Mouse (Mus musculus): ENCODE measurements at regions not wholly inside any gene's neighbourhood (a gene's known extent, or its start where the extent isn't known, plus 50 kb on each side); places are given as distances from the start of the nearest gene placed in this dataset.

GRCm38 (mm10) chr8:126833471-126834453 lies 111.9 kb downstream of the Tomm20 start:
- DNase-seq (ENCODE audit: low spot score in 2 of 2): peak in 1 of 2 experiments; percentile 64

GRCm38 (mm10) chr8:126833006-126833405 lies 112.6 kb downstream of the Tomm20 start:
- no peak for DNase-seq (ENCODE audit: low spot score in 2 of 2)

- no peak for DNase-seq (ENCODE audit: low spot score in 2 of 2)
Observed at GRCm38 (mm10) chr8:126832163-126832978, 113.3 kb downstream of the Tomm20 start.

GRCm38 (mm10) chr8:126831312-126832162 lies 114.1 kb downstream of the Tomm20 start:
- no peak for DNase-seq (ENCODE audit: low spot score in 2 of 2)

DNA sequence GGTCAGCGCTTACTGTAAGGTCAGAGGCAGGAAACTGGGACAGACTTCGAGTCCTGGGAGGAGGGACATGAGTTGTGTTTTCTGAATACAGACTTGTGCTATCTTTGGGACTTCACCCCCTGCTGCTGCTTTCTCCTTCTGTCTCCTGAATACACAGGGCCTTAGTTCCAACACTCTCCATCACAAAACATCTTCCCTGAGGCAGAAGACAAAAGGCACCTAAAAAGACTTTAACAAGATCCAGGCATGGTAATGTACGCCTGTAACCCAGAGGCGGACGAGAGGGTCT lies 115.5 kb downstream of the Tomm20 start:
- DNase-seq (ENCODE audit: low spot score in 2 of 2): no peak

- DNase-seq (ENCODE audit: low spot score in 2 of 2): no peak
Observed at GRCm38 (mm10) chr8:126829376-126830241, 116.0 kb downstream of the Tomm20 start.

DNA sequence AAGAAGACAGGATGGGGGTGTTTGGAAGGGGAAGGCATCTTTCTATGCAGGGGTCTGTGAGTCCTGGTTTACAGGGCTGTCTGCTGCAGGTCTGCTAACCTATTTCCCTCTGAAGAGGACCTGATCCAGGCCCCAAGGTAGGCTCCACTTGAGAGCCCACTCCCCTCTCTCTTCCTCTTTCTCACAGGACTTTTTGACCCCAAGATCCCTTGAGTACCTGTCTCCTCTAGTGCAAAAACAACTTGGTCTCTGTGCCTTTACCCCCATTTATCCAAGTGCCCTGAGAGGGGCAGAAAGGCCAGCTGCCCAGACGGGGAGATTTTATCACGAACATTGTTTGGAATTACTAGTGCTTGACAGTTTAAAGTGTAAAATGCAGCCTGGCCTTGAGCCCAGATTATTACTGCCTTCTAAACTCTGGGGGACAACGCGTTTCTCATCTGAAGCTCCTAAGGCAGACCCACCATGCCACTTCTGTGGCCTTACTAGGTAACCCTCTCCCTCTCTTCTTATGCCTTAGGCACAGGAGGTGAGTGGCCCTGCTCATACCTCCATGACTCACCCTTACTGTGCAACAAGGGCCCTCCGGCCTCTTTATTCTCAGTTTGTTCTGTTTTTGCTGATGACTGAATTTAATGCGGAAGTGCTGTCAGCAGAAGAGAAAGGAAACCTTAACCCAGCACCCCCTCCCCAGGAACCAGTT lies 117.8 kb downstream of the Tomm20 start:
- no peak for DNase-seq (ENCODE audit: low spot score in 2 of 2)

- peak in 1 of 2 experiments; percentile 74 for DNase-seq (ENCODE audit: low spot score in 2 of 2)
Observed at GRCm38 (mm10) chr8:126826328-126827285, 119.0 kb downstream of the Tomm20 start.

DNA sequence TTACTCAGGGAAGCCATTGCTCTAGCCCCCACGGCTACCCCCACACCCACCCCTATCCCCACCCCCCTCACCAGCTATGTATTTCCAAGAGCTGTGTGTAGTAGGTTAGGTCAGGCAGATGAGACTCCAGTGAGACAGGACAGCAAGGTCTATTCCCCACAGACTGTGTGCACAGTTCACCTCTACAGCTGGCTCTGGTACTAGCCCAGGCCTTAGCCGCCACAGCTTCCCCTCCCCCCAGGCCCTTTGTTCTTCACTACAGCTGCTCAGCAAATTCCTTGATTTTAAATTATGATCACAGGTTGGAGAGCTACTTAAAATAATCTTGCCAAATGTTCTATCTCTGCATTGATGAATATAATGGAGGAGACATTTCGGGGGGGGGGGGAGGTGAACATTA lies 119.8 kb downstream of the Tomm20 start:
- no peak for DNase-seq (ENCODE audit: low spot score in 2 of 2)

- peak in 1 of 2 experiments; percentile 62 for DNase-seq (ENCODE audit: low spot score in 2 of 2)
Observed at GRCm38 (mm10) chr8:126824575-126825208, 121.0 kb downstream of the Tomm20 start.

- DNase-seq (ENCODE audit: low spot score in 2 of 2): no peak
Observed at GRCm38 (mm10) chr8:126822269-126822668, 123.4 kb downstream of the Tomm20 start.

- DNase-seq (ENCODE audit: low spot score in 2 of 2): no peak
Observed at GRCm38 (mm10) chr8:126821279-126821678, 124.4 kb downstream of the Tomm20 start.

GRCm38 (mm10) chr8:126820502-126820901 lies 125.1 kb downstream of the Tomm20 start:
- no peak for DNase-seq (ENCODE audit: low spot score in 2 of 2)

- no peak for DNase-seq (ENCODE audit: low spot score in 2 of 2)
Observed at GRCm38 (mm10) chr8:126819261-126819660, 126.4 kb downstream of the Tomm20 start.

DNA sequence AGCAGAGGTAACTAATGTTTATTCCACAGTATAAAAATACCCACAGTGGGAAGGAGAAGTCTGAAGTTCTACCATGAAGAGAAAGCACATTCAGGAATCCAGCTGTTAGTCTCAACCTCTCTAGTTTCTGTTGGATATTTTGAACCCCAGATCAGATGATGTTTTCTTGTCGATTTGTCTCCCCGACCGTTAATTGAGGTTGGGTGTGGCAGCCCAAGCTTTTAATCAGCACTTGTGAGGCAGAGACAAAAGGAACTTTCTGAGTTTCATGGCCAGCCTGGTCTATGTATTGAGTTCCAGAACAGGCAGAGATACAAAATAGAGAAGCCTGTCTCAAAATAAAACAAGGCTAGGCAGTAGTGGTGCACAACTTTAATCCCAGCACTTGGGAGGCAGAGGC lies 129.5 kb downstream of the Tomm20 start:
- no peak for DNase-seq (ENCODE audit: low spot score in 2 of 2)

GRCm38 (mm10) chr8:126814427-126814826 lies 131.2 kb downstream of the Tomm20 start:
- DNase-seq (ENCODE audit: low spot score in 2 of 2): no peak

GRCm38 (mm10) chr8:126813621-126814020 lies 132.0 kb downstream of the Tomm20 start:
- DNase-seq (ENCODE audit: low spot score in 2 of 2): no peak

DNA sequence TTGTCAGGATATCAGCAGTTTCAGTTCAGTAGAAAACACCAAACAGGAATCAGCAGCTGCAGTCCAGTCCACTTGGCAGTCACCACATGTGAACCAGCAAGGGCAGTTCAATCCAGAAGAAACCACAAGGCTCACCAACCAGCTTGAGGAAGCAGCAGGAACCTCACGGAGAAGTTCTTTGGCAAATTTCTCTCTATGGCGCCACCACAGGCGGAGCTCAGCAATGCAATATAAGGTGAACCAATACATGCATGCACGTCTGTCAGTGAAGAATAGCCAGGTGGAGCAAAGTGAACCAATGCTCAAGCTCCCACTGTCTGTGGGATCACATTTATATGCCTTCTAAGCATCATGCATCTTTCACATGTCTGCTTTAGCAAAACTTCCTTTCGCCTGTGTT lies 132.9 kb downstream of the Tomm20 start:
- no peak for DNase-seq (ENCODE audit: low spot score in 2 of 2)
